Comparison of ENCODE assay signal across 1 mouse cellular context in the genomic region with DNA sequence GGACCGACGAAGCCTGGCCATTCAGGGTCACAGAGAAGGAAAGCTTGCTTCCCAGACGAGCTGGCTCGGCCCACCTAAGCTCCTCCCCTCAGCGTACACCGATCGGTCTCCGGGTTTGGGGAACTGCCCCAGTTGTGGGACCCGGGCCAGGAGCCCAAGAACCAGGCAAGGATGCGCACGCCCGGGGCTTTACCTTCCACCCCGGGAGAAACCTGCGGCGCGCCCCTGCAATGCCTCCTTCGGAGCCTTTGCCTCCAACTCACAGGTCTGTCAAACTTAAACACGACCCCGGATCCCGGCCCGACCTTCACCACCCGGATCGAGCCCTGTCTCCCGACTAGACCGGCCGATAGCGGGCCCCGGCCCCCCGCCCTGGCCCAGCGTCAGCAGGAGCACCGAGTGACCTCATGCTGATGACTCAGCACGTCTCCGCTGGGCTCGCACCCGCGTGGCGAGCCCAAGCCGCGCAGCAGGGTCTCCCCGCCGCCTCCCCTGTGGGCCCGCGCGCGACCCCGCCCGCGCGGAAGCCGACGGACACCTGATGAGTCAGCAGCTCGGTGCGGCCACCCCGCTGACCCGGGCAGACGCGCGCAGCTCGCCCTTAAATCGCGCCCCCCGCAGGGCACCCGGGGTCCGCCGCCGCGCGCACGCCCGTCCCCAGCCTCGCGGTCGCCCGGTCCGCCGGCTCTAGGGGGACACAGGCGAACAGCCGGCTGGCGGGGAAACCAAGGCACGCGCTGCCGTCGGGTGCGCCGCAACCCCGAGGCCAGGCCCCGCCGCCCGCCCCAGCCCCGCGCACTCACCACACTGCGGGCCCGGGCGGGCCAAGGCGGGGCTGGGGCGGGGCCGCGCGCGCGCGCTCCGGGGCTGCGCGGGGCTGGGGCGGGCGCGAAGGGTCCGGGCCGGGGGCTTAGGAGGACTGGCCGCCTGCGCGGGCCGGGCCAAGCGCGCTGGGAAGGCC.
TF ChIP-seq lines count a peak whose summit lies in the region.

No protein-coding gene starts in this region.

TF ChIP-seq in CH12.LX, 34 proteins besides CTCF, POLR2A, EP300 and RAD21:
- TF ChIP-seq CHD2 (IDR thresholded peaks at IDR 0.05; ENCODE audit: low read length) (no peak), MAX (IDR thresholded peaks at IDR 0.05; ENCODE audit: low read length) (peak; percentile 56; the same call in 1 of the 2 replicates), RCOR1 (conservative IDR thresholded peaks at IDR 0.05; ENCODE audit: low read depth, low read length) (no peak), HCFC1 (IDR thresholded peaks at IDR 0.05; ENCODE audit: low read depth, low read length) (peak; percentile 44), GABPA (IDR thresholded peaks at IDR 0.05; ENCODE audit: insufficient replicate concordance, low read depth, low read length) (no peak), ZMIZ1 (IDR thresholded peaks at IDR 0.05; ENCODE audit: low read depth, low read length) (peak; percentile 2; the same call in 1 of the 2 replicates), IRF4 (IDR thresholded peaks at IDR 0.05; ENCODE audit: low read depth, low read length) (no peak), MAZ (IDR thresholded peaks at IDR 0.05; ENCODE audit: low read depth, low read length) (no peak), UBTF (IDR thresholded peaks at IDR 0.05; ENCODE audit: low read depth, low read length) (no peak; the same call in 1 of the 2 replicates), TCF12 (IDR thresholded peaks at IDR 0.05; ENCODE audit: low read depth, low read length) (peak; percentile 48; the same call in 1 of the 2 replicates), TBP (conservative IDR thresholded peaks at IDR 0.05; ENCODE audit: low read depth, low read length) (no peak), USF1 (IDR thresholded peaks at IDR 0.05; ENCODE audit: low read depth, low read length) (no peak), MXI1 (IDR thresholded peaks at IDR 0.05; ENCODE audit: low read depth, low read length) (peak; percentile 78), ZNF384 (IDR thresholded peaks at IDR 0.05; ENCODE audit: low read depth, low read length) (no peak), ZKSCAN1 (IDR thresholded peaks at IDR 0.05; ENCODE audit: borderline replicate concordance, low read depth, low read length) (no peak), USF2 (conservative IDR thresholded peaks at IDR 0.05; ENCODE audit: low read depth, low read length) (no peak), PAX5 (IDR thresholded peaks at IDR 0.05; ENCODE audit: low read length) (no peak), CHD1 (IDR thresholded peaks at IDR 0.05; ENCODE audit: low read depth, low read length) (no peak), ETS1 (conservative IDR thresholded peaks at IDR 0.05; ENCODE audit: low read depth, low read length) (peak; percentile 50; the same call in 1 of the 2 replicates), SMC3 (IDR thresholded peaks at IDR 0.05; ENCODE audit: low read depth, low read length) (no peak; the same call in 1 of the 2 replicates), POLR2AphosphoS2 (IDR thresholded peaks at IDR 0.05; ENCODE audit: low read depth, low read length) (no peak), NRF1 (IDR thresholded peaks at IDR 0.05; ENCODE audit: low read depth, low read length) (peak; percentile 51; the same call in 1 of the 2 replicates), NELFE (IDR thresholded peaks at IDR 0.05; ENCODE audit: low read depth, low read length) (no peak), JUND (conservative IDR thresholded peaks at IDR 0.05; ENCODE audit: low read depth, low read length) (no peak), KAT2A (IDR thresholded peaks at IDR 0.05; ENCODE audit: insufficient replicate concordance, low read length) (no peak), MYC (IDR thresholded peaks at IDR 0.05; ENCODE audit: low read depth, low read length) (peak; percentile 51; the same call in 1 of the 2 replicates), BHLHE40 (IDR thresholded peaks at IDR 0.05; ENCODE audit: low read depth, low read length) (no peak), E2F4 (IDR thresholded peaks at IDR 0.05; ENCODE audit: insufficient replicate concordance, low read depth, low read length) (no peak), JUN (IDR thresholded peaks at IDR 0.05; ENCODE audit: insufficient read depth, low read depth, low read length) (no peak), SIN3A (IDR thresholded peaks at IDR 0.05; ENCODE audit: low read length) (0 out of 2 replicates have a peak, but pooled peaks have one; percentile 36), ZC3H11A (IDR thresholded peaks at IDR 0.05; ENCODE audit: low read depth, low read length) (no peak), ELF1 (IDR thresholded peaks at IDR 0.05; ENCODE audit: low read depth, low read length) (no peak), MAFK (IDR thresholded peaks at IDR 0.05; ENCODE audit: insufficient replicate concordance, low read length) (peak; percentile 93), MEF2A (IDR thresholded peaks at IDR 0.05; ENCODE audit: borderline replicate concordance, low read depth, low read length) (0 out of 2 replicates have a peak, but pooled peaks have one; percentile 6)
